Mouse (Mus musculus): ENCODE data around the gene Fap. TPM values are rescaled to one million over a fixed set of nuclear protein-coding genes. Genes with fewer than 3 reads are reported as not detected.

The Fap gene
- 0.04 and 0.09 TPM in 2 replicates for polyA plus RNA-seq (2012; rRNA removed)

GRCm38 (mm10) chr2:62573753-62574159 lies at the start of gene Fap:
Gene Fap (minus strand): TSS chr2:62574075.

GRCm38 (mm10) chr2:62483550-62483949 lies 90.3 kb downstream of the Fap start, which contains the start of gene Gcg:
Gene Gcg (minus strand): TSS chr2:62483650.

Other genes with a start within 250 kb of the Fap start
- gene Dpp4, start 161.8 kb downstream of the Fap start, polyA plus RNA-seq (2012; rRNA removed): 0.41 and 0.45 TPM in 2 replicates
- 0.40 and 1.2 TPM in 2 replicates for gene Gcg, start 90.4 kb downstream of the Fap start, polyA plus RNA-seq (2012; rRNA removed)
- gene Ifih1, start 72.2 kb upstream of the Fap start, polyA plus RNA-seq (2012; rRNA removed): 3.0 and 3.3 TPM in 2 replicates
- 0.94 and 1.4 TPM in 2 replicates for gene Gca, start 90.2 kb upstream of the Fap start, polyA plus RNA-seq (2012; rRNA removed)

All from stomach, adult 2 months (tissue).